Mouse (Mus musculus) thymus, adult 2 months (tissue): Measurements from ENCODE around the gene Lrch3. TPM values are rescaled to one million over a fixed set of nuclear protein-coding genes. Genes with fewer than 3 reads are reported as not detected.
"Not testable (repeated sequence)": the region's sequence is repeated elsewhere in the genome, so short reads cannot be mapped to it uniquely, and the experiment has no call there.

ENCODE experiments used
- DNase-seq: peaks from one replicate; pipeline ENCODE4 v3.0.0; 2021
- H3K27ac ChIP-seq: fragments of 200-500 bp; 2 replicates; pipeline ENCODE4 v1.5.1; 2012; ENCODE audit warnings: low read length, control low read depth; ENCODE audit not compliant: control insufficient read depth, insufficient read depth
- H3K27me3 ChIP-seq: fragments of 200-500 bp; 2 replicates; pipeline ENCODE4 v1.6.1; 2012; ENCODE audit warnings: mild to moderate bottlenecking, low read length, moderate library complexity, mixed read lengths; ENCODE audit not compliant: control insufficient read depth, insufficient read depth
- H3K36me3 ChIP-seq: fragments of 200-500 bp; 2 replicates; pipeline ENCODE4 v1.6.1; 2012; ENCODE audit warnings: mild to moderate bottlenecking, low read length, moderate library complexity; ENCODE audit not compliant: control insufficient read depth, insufficient read depth
- H3K4me1 ChIP-seq: fragments of 200-500 bp; replicated peaks from 2 replicates; pipeline ENCODE4 v1.6.1; 2012; ENCODE audit warnings: low read length; ENCODE audit not compliant: control insufficient read depth, insufficient read depth
- H3K4me3 ChIP-seq: fragments of 200-500 bp; 2 replicates; pipeline ENCODE4 v1.5.1; 2012; ENCODE audit warnings: mild to moderate bottlenecking, low read length, control low read depth, moderate library complexity; ENCODE audit not compliant: control insufficient read depth, insufficient read depth
- CTCF ChIP-seq: fragments of 200-500 bp; IDR thresholded peaks from 2 replicates; pipeline ENCODE4 v1.5.1; 2012; ENCODE audit warnings: mild to moderate bottlenecking, control low read depth, low read length, moderate library complexity, borderline replicate concordance; ENCODE audit not compliant: control insufficient read depth, poor library complexity, insufficient read depth; ENCODE audit errors: extremely low read depth
- POLR2A ChIP-seq: fragments of 200-500 bp; IDR thresholded peaks from 2 replicates; pipeline ENCODE4 v1.6.1; 2012; ENCODE audit warnings: mild to moderate bottlenecking, low read length, control low read depth, moderate library complexity; ENCODE audit not compliant: control insufficient read depth, poor library complexity, insufficient read depth; ENCODE audit errors: extremely low read depth
- WGBS: fragments of 180-500 bp; shearing (Covaris S2); methylation state at CpG from one replicate; pipeline ENCODE4 v1.1.7; 2018; 5-methylcytosine and 5-hydroxymethylcytosine counted together
- polyA plus RNA-seq: library from polyadenylated mRNA; depleted of rRNA; stranded (reverse); fragments of >200 nt; gene quantifications from 2 replicates; pipeline ENCODE4 v1.2.3, GENCODE M21; 2012

Gene Lrch3
- polyA plus RNA-seq, 1 experiment, result 43.2 TPM

- WGBS, result under 1% methylated on average over 24 of the region's 24 CpGs
- peaks cover 10% of the 10 kb centered on the region for H3K4me1 ChIP-seq
- TF ChIP-seq POLR2A, result no peak
- TF ChIP-seq CTCF, result no peak
- H3K27me3 ChIP-seq, result no peaks in the 10 kb centered on the region
- DNase-seq, result no peak
- H3K4me3 ChIP-seq, result peak overlapping the region; percentile 80
- peaks cover 26% of the 10 kb centered on the region for H3K36me3 ChIP-seq
- peak overlapping the region; percentile 40 for H3K27ac ChIP-seq
These were observed 142.9 kb downstream of the Lrch3 start for GRCm38 (mm10) chr16:33056786-33057185.

- DNase-seq, result no peak
- Histone ChIP-seq H3K36me3 (peaks cover 26% of the 10 kb centered on the region), H3K27ac (no peak overlapping the region), H3K4me1 (peaks cover 10% of the 10 kb centered on the region), H3K27me3 (no peaks in the 10 kb centered on the region), H3K4me3 (no peak overlapping the region)
- WGBS, result 96% methylated on average over 16 of the region's 16 CpGs
- no peak for TF ChIP-seq CTCF
- no peak for TF ChIP-seq POLR2A
These were observed 144.1 kb downstream of the Lrch3 start for GRCm38 (mm10) chr16:33058033-33058432.

- H3K36me3 ChIP-seq, result peaks cover 26% of the 10 kb centered on the region
- 98% methylated on average over 9 of the region's 9 CpGs for WGBS
- not testable (repeated sequence) for H3K4me3 ChIP-seq, H3K4me1 ChIP-seq, H3K27me3 ChIP-seq, DNase-seq, H3K27ac ChIP-seq
These were observed 144.8 kb downstream of the Lrch3 start for GRCm38 (mm10) chr16:33058656-33059055.

- no peak for DNase-seq
- no peak for TF ChIP-seq POLR2A
- TF ChIP-seq CTCF, result no peak
- H3K4me1 ChIP-seq, result peaks cover 7% of the 10 kb centered on the region
- no peak overlapping the region for H3K27ac ChIP-seq
- no peaks in the 10 kb centered on the region for H3K27me3 ChIP-seq
- 100% methylated on average over 1 of the region's 1 CpGs for WGBS
- peaks cover 26% of the 10 kb centered on the region for H3K36me3 ChIP-seq
- no peak overlapping the region for H3K4me3 ChIP-seq
These were observed 145.6 kb downstream of the Lrch3 start for GRCm38 (mm10) chr16:33059471-33059870.

- no peak for DNase-seq
- WGBS, result 96% methylated on average over 2 of the region's 2 CpGs
- H3K4me1 ChIP-seq, result peaks cover 5% of the 10 kb centered on the region; the same call in 1 of the 2 replicates
- H3K27me3 ChIP-seq, result no peaks in the 10 kb centered on the region
- no peak for TF ChIP-seq CTCF
- no peak for TF ChIP-seq POLR2A
- peaks cover 26% of the 10 kb centered on the region for H3K36me3 ChIP-seq
- H3K4me3 ChIP-seq, result no peak overlapping the region
- H3K27ac ChIP-seq, result no peak overlapping the region
These were observed 147.0 kb downstream of the Lrch3 start for GRCm38 (mm10) chr16:33060926-33061325.

GRCm38 (mm10) chr16:33061400-33061799 is 147.5 kb downstream of the Lrch3 start:
- H3K27ac ChIP-seq, result no peak overlapping the region
- 73% methylated on average over 11 of the region's 11 CpGs for WGBS

GRCm38 (mm10) chr16:33062024-33062681 is 148.3 kb downstream of the Lrch3 start, which contains the start of gene Lmln:
Lmln (plus strand) TSS chr16:33062521.
- Histone ChIP-seq H3K27ac (no peak within 1 kb of the TSS), H3K4me1 (peaks cover 5% of the 10 kb centered on the region; the same call in 1 of the 2 replicates)
- 1% methylated on average over 64 of the region's 64 CpGs for WGBS

More at GRCm38 (mm10) chr16:33061400-33061799, 147.5 kb downstream of the Lrch3 start:
- DNase-seq, result no peak
- Histone ChIP-seq H3K36me3 (peaks cover 26% of the 10 kb centered on the region), H3K4me3 (no peak overlapping the region), H3K27me3 (no peaks in the 10 kb centered on the region), H3K4me1 (peaks cover 5% of the 10 kb centered on the region; the same call in 1 of the 2 replicates)
- no peak for TF ChIP-seq POLR2A
- no peak for TF ChIP-seq CTCF

More at GRCm38 (mm10) chr16:33062024-33062681, 148.3 kb downstream of the Lrch3 start, which contains the start of gene Lmln:
- H3K4me3 ChIP-seq, result peak within 1 kb of the TSS; percentile 89
- no peaks in the 10 kb centered on the region for H3K27me3 ChIP-seq
- TF ChIP-seq POLR2A, result peak; percentile 49; the same call in 1 of the 2 replicates
- 0 out of 2 replicates have a peak, but pooled peaks have one; percentile 30 for TF ChIP-seq CTCF
- H3K36me3 ChIP-seq, result peaks cover 26% of the 10 kb centered on the region
- DNase-seq, result peak; percentile 55
